Mouse (Mus musculus) midbrain, embryonic 12.5 days (tissue): ENCODE results near the gene 4930562C15Rik. TPM values are rescaled to one million over a fixed set of nuclear protein-coding genes. Genes with fewer than 3 reads are reported as not detected.

ENCODE experiments used
- ATAC-seq: fragments of 200-750 bp; cut with Nextera tagmentation; 2 replicates; pipeline ENCODE4 v1.8.0; 2017; ENCODE audit warnings: low read depth, moderate TSS enrichment, moderate library complexity; ENCODE audit not compliant: low FRiP score
- H3K27ac ChIP-seq: fragments of 300-500 bp; sonication (generic); replicated peaks from 2 replicates; pipeline ENCODE4 v1.5.1; 2016; ENCODE audit warnings: mild to moderate bottlenecking
- H3K27me3 ChIP-seq: fragments of 300-500 bp; sonication (generic); 2 replicates; pipeline ENCODE4 v1.6.1; 2016; ENCODE audit warnings: mild to moderate bottlenecking
- H3K36me3 ChIP-seq: fragments of 300-500 bp; sonication (generic); 2 replicates; pipeline ENCODE4 v1.6.1; 2016
- H3K4me1 ChIP-seq: fragments of 300-500 bp; sonication (generic); 2 replicates; pipeline ENCODE4 v1.6.1; 2016
- H3K4me2 ChIP-seq: fragments of 300-500 bp; sonication (generic); replicated peaks from 2 replicates; pipeline ENCODE4 v1.6.1; 2016; ENCODE audit warnings: mild to moderate bottlenecking, moderate library complexity
- H3K4me3 ChIP-seq: fragments of 300-500 bp; sonication (generic); 2 replicates; pipeline ENCODE4 v1.5.1; 2016; ENCODE audit warnings: mild to moderate bottlenecking
- H3K9ac ChIP-seq: fragments of 300-500 bp; sonication (generic); replicated peaks from 2 replicates; pipeline ENCODE4 v1.6.1; 2016; ENCODE audit warnings: mild to moderate bottlenecking, moderate library complexity
- H3K9me3 ChIP-seq: fragments of 300-500 bp; sonication (generic); 2 replicates; pipeline ENCODE4 v1.6.1; 2016; ENCODE audit warnings: mild to moderate bottlenecking
- WGBS: fragments of 180-500 bp; shearing (Covaris S2); methylation state at CpG from one replicate; pipeline ENCODE4 v1.1.7; 2016; 5-methylcytosine and 5-hydroxymethylcytosine counted together
- polyA plus RNA-seq: library from polyadenylated mRNA; unstranded; fragments of >200 nt; fragmentation: Nextera tagmentation; extraction: Ambion mirVana; gene quantifications from 2 replicates; pipeline ENCODE4 v1.2.1, GENCODE M21; 2016

4930562C15Rik gene
- polyA plus RNA-seq, 1 experiment from 2014 or later = 0.75 TPM

DNA sequence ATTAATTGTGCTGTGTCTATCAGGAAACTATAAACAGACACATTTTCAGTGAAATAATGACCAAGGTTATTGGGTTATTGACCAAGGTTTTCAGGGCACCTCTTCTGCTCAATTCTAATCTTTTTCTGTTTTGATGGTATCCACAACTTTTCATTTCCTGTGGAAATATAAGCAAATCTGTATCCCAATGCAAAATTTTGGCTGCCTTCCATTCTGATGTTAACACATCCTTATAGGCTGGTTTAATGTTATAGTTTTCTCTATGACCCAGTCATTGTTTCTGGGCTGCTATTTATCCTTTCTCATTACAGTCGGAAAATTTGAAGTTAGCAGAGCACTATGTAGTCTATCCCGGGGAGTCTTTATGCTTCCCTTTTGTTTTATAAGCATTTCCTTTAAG is 64.5 kb downstream of the 4930562C15Rik start:
- ATAC-seq = no peak
- WGBS = 87% methylated on average over 2 of the region's 2 CpGs
- peaks cover 6% of the 10 kb centered on the region; the same call in 1 of the 2 replicates for H3K4me1 ChIP-seq

DNA sequence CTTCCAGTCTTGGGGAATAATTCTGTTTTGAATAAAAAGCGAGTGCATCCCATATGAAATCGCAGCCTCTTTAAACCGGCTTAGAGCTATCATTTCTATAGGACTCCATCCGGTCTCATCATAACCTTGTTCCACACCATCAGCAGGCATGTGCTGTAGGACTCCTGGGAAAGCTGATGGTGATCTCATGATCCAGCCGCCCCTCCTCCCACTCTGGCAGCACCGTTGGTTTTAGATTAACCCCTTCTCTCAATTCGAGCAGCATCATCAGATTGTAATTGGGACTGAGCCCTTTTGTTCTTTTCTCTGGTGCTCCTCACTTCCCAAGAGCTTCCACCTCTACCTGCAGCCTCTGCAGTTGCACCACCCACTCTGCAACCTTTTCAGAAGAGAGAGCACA is 66.0 kb downstream of the 4930562C15Rik start:
- Histone ChIP-seq H3K4me2 (no peak overlapping the region), H3K9ac (no peak overlapping the region), H3K27me3 (no peaks in the 10 kb centered on the region), H3K4me1 (peaks cover 6% of the 10 kb centered on the region; the same call in 1 of the 2 replicates), H3K36me3 (no peaks in the 10 kb centered on the region), H3K9me3 (no peaks in the 10 kb centered on the region), H3K4me3 (no peak overlapping the region), H3K27ac (peak overlapping the region; percentile 12; the same call in 1 of the 2 replicates)
- 58% methylated on average over 7 of the region's 7 CpGs for WGBS
- ATAC-seq = no peak

More for the DNA sequence above, 64.5 kb downstream of the 4930562C15Rik start:
- Histone ChIP-seq H3K27ac (no peak overlapping the region), H3K4me3 (no peak overlapping the region), H3K4me2 (no peak overlapping the region), H3K36me3 (no peaks in the 10 kb centered on the region), H3K27me3 (no peaks in the 10 kb centered on the region), H3K9ac (no peak overlapping the region), H3K9me3 (no peaks in the 10 kb centered on the region)

DNA sequence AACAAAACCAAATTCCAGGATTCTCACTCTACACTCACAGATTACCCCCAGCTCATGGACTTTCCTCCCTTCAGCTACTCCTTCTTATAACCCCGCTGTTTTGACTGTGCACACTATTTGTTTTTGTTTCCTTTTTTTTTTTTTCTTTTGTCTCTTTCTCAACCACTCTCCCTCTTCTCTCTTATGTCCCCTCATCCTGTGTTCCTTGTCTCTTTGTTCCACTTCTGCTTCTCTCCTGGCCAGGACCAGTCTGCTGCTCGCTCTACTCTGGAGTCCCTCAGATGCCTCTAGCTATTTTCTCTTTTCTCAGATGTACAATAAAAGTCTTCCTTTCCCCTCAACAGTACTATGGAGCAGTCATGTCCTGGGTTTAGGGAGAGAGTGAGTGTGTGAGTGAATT is 67.2 kb downstream of the 4930562C15Rik start:
- Histone ChIP-seq H3K4me1 (peaks cover 6% of the 10 kb centered on the region; the same call in 1 of the 2 replicates), H3K27ac (no peak overlapping the region), H3K4me3 (no peak overlapping the region), H3K36me3 (no peaks in the 10 kb centered on the region), H3K9me3 (no peaks in the 10 kb centered on the region), H3K27me3 (no peaks in the 10 kb centered on the region), H3K4me2 (no peak overlapping the region), H3K9ac (no peak overlapping the region)
- no peak for ATAC-seq
- 79% methylated on average over 2 of the region's 2 CpGs for WGBS

DNA sequence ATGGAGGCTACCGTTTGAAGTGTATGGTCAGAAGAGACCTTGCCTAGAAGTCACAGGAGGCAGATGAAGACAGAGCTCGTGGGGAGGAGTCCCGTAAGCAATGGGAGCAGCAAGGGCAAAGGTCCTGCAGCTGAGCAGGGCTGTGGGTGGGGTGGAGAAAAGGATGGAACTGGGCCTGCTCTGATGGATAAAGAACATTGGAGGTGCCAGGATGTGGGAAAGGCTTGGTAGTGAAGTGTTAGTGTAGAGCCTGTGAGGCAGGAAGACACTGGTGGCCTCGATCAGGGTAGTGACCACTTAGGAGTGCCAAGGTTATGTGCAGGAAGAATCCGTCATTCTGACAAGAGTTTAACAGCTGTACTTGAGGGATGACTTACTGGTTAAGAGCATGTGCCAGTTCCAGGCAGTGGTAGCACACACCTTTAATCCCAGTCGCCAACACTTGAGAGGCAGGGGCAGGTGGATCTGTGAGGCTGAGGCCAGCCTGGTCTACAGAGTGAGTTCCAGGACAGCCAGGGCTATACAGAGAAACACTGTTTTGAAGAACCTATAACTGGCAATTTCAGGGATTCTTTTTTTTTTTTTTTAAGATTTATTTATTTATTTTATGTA is 68.4 kb downstream of the 4930562C15Rik start:
- no peak overlapping the region for H3K9ac ChIP-seq
- 87% methylated on average over 6 of the region's 6 CpGs for WGBS
- peaks cover 6% of the 10 kb centered on the region; the same call in 1 of the 2 replicates for H3K4me1 ChIP-seq
- H3K27ac ChIP-seq = no peak overlapping the region
- no peaks in the 10 kb centered on the region for H3K9me3 ChIP-seq
- no peak overlapping the region for H3K4me2 ChIP-seq
- no peak for ATAC-seq
- H3K27me3 ChIP-seq = no peaks in the 10 kb centered on the region
- H3K4me3 ChIP-seq = no peak overlapping the region
- H3K36me3 ChIP-seq = no peaks in the 10 kb centered on the region

DNA sequence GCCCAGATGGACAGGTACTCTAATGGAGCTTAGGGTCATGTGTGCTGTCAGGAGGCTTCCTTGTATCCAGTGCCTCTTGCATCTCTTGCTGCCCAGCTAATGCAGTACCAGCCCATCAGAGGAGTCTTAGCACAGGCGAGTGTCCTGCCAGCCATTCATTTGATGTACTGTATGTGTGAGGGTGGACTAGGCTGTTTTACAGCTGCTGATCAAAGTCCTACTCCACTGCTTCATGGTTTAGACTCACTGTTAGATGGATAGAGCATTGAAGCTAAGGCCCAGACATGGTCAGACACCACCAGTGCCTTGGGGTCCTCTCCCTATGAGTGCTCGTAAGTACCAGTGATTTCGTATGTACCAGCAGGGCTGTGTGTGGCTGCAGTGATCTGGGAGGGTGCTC is 69.7 kb downstream of the 4930562C15Rik start:
- ATAC-seq = no peak
- Histone ChIP-seq H3K4me2 (no peak overlapping the region), H3K36me3 (peaks cover 11% of the 10 kb centered on the region), H3K9me3 (no peaks in the 10 kb centered on the region), H3K27ac (no peak overlapping the region), H3K4me3 (no peak overlapping the region), H3K4me1 (peaks cover 6% of the 10 kb centered on the region; the same call in 1 of the 2 replicates), H3K9ac (no peak overlapping the region), H3K27me3 (no peaks in the 10 kb centered on the region)
- WGBS = 89% methylated on average over 3 of the region's 3 CpGs

DNA sequence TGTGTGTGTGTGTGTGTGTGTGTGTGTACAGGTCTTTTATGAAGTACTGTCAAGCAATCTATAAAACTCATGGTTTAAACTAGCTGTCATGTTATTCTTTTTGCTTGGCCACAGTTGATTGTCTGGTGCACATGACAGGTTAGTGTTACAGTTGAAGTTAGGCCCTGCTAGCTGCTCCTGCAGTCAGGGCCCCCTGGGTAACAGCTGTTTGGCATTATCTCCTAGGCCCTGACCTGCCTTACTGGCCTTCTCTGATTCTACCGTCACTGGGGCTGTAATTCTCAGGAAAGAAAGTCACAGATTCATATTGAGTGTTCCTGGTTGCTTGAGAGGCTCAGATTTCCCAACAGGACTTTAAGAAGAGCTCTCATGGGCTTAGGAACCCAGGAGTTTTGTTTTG is 70.4 kb downstream of the 4930562C15Rik start:
- Histone ChIP-seq H3K4me2 (no peak overlapping the region), H3K9me3 (no peaks in the 10 kb centered on the region), H3K9ac (no peak overlapping the region), H3K27me3 (no peaks in the 10 kb centered on the region), H3K4me1 (peaks cover 6% of the 10 kb centered on the region; the same call in 1 of the 2 replicates), H3K27ac (no peak overlapping the region), H3K4me3 (no peak overlapping the region), H3K36me3 (peaks cover 16% of the 10 kb centered on the region)
- no peak for ATAC-seq
- 68% methylated on average over 1 of the region's 1 CpGs for WGBS

DNA sequence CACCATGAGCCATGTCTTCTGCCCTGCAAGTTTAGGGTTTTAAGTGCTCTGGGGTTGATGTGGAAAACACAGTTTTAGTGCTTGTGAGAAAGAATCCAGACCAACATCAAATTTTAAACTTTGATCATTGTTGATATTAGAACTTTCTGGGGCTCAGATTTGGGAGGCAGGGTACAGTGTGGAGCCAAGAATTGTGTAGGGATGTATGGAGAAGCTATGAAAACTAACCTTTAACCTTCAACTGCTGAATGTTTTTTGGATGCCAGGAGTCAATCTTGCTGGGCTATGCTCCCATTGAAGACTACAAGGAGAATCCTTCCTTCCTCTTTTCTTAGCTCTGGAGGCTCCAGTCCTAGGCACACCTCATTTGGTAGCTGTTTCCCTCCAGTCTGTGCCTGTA is 71.3 kb downstream of the 4930562C15Rik start:
- Histone ChIP-seq H3K9me3 (no peaks in the 10 kb centered on the region), H3K27ac (no peak overlapping the region), H3K4me3 (no peak overlapping the region), H3K36me3 (peaks cover 26% of the 10 kb centered on the region), H3K9ac (no peak overlapping the region), H3K4me2 (no peak overlapping the region), H3K4me1 (no peaks in the 10 kb centered on the region), H3K27me3 (no peaks in the 10 kb centered on the region)
- no peak for ATAC-seq

DNA sequence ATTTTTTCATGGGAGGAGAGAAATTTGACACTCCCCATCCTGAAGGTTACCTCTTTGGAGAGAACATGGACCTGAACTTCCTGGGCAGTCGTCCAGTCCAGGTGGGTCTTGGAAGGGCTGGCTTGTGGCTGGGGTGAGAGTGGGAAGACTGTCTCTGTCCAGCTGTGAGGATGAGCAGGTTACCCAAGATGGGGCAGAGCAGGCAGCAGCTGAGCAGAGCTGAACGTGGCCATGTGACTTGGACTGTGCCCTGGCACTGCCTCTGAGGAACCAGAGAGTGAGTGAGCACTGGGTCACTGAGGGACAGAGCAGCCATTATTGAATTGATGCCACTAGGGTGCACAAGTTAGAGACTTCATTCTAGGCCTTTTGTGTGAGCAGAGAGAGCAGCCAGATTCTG is 72.2 kb downstream of the 4930562C15Rik start:
- Histone ChIP-seq H3K9ac (no peak overlapping the region), H3K27me3 (no peaks in the 10 kb centered on the region), H3K4me2 (no peak overlapping the region), H3K27ac (no peak overlapping the region), H3K4me1 (no peaks in the 10 kb centered on the region), H3K4me3 (no peak overlapping the region), H3K9me3 (no peaks in the 10 kb centered on the region), H3K36me3 (peaks cover 33% of the 10 kb centered on the region)
- WGBS = 78% methylated on average over 2 of the region's 2 CpGs
- no peak for ATAC-seq

DNA sequence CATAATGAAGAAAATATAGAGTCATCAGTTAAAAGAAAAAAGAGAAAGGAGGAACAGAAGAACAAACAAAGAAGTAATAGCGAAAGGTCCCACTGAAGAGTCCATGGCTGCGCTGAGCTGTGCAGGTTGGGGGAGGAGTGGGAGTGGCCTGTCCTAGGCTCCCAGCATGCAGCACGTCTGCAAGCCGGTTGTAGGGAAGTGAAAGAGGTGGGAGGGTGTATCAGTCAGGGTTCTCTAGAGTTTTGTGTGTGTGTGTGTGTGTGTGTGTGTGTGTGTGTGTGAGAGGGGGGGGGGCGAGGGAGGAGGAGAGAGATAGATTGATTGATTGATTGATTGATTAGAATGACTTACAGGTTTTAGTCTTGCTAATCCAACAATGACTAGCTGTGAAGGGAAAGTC is 72.8 kb downstream of the 4930562C15Rik start:
- Histone ChIP-seq H3K4me3 (no peak overlapping the region), H3K4me1 (no peaks in the 10 kb centered on the region), H3K27ac (no peak overlapping the region), H3K9me3 (no peaks in the 10 kb centered on the region), H3K9ac (no peak overlapping the region), H3K36me3 (peaks cover 37% of the 10 kb centered on the region), H3K4me2 (no peak overlapping the region), H3K27me3 (no peaks in the 10 kb centered on the region)
- no peak for ATAC-seq
- 48% methylated on average over 4 of the region's 5 CpGs for WGBS

DNA sequence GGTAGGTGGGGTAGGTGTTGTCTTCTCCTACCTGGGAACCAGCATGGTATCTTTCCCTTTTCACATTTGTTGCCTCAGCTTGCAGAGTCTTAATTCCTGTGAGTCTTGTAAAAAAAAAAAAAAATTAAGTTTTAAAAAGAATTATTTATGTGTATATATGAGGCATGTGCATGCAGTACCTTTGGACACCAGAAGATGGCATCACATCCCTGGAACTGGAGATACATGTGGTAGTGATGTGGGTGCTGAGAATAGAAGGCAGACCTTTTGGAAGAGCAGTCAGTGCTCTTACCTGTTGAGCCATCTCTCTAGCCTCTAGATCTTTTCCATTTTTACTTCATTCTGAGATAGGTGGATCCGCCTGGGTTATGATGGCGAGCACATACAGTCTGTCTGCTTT is 74.5 kb downstream of the 4930562C15Rik start:
- 100% methylated on average over 2 of the region's 2 CpGs for WGBS
- H3K27ac ChIP-seq = no peak overlapping the region
- no peak overlapping the region for H3K9ac ChIP-seq
- no peaks in the 10 kb centered on the region for H3K27me3 ChIP-seq
- no peak for ATAC-seq
- H3K4me2 ChIP-seq = no peak overlapping the region
- H3K9me3 ChIP-seq = no peaks in the 10 kb centered on the region
- H3K36me3 ChIP-seq = peaks cover 46% of the 10 kb centered on the region
- 0 out of 2 replicates have a peak, but pooled peaks cover 3% of the 10 kb centered on the region for H3K4me1 ChIP-seq
- H3K4me3 ChIP-seq = no peak overlapping the region

DNA sequence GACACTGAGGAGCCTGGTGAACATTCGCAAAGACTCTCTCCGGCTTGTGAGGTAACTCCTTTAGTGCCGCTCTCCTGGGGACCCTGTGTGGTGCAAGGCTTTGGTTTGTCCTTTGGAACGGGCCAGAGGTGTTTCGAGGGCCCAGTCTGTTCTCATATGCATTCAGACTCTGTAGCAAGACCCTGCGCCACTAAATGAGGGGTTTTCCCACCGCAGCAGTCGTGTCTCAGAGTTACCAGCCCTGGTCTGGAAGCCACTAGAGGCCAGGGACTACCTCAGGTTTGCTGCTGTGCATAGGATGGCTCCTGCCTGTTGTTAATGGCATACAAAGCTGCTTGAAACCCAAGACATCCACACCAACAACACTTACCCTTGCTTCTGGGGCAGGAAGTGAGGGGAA is 75.5 kb downstream of the 4930562C15Rik start:
- Histone ChIP-seq H3K4me3 (no peak overlapping the region), H3K9me3 (no peaks in the 10 kb centered on the region), H3K4me2 (no peak overlapping the region), H3K9ac (no peak overlapping the region), H3K4me1 (0 out of 2 replicates have a peak, but pooled peaks cover 3% of the 10 kb centered on the region), H3K27ac (no peak overlapping the region), H3K27me3 (no peaks in the 10 kb centered on the region), H3K36me3 (peaks cover 52% of the 10 kb centered on the region)
- ATAC-seq = no peak
- 91% methylated on average over 8 of the region's 8 CpGs for WGBS

DNA sequence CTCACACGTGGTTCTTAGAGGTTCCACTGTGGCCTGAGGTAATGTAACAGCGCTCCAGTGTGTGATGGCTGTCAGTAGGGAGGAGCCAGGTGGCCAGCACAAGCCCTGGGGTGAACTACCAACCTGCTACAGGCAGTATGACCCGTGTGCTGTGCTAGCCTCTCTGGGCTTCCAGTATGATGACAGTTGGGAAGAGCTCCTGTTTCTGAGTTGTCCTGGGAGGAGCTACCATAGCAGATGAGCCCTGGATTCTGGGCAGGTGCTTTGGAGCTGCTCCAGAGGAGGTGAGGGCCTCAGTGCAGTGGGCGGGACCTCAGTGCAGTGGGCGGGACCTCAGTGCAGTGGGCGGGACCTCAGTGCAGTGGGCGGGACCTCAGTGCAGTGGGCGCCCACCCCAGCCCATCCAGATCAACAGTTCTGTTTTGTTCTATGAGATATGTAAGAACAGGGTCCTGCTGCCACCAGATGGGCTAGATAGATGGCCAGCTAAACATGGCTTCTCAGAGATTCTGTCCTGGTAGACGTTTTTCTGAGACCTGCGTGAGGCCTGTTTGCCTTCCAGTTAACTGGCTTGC is 76.9 kb downstream of the 4930562C15Rik start:
- Histone ChIP-seq H3K9ac (no peak overlapping the region), H3K4me2 (no peak overlapping the region), H3K4me1 (0 out of 2 replicates have a peak, but pooled peaks cover 3% of the 10 kb centered on the region), H3K9me3 (no peaks in the 10 kb centered on the region), H3K4me3 (no peak overlapping the region), H3K27ac (no peak overlapping the region), H3K36me3 (peaks cover 59% of the 10 kb centered on the region), H3K27me3 (no peaks in the 10 kb centered on the region)
- WGBS = 82% methylated on average over 10 of the region's 10 CpGs
- no peak for ATAC-seq
